8 mouse cellular contexts compared by ENCODE assay signal in genomic region chr17:47009546-47009897, GRCm38 (mm10). TPM values are rescaled to one million over a fixed set of nuclear protein-coding genes. Genes with fewer than 3 reads are reported as not detected.
DNase-seq lines count a peak whose midpoint lies in the region; ATAC-seq and TF ChIP-seq lines count a peak whose summit lies in the region.

No protein-coding gene starts in this region.

- H3K4me3 ChIP-seq in kidney, embryonic 15.5 days (replicated peaks), result peak overlapping the region; percentile 59
- H3K4me3 ChIP-seq in ES-Bruce4 (ENCODE audit: low read depth, low read length), result peak overlapping the region; percentile 95
- peak overlapping the region; percentile 98 for H3K4me3 ChIP-seq in intestine, postnatal 0 days (ENCODE audit: low read depth, low read length)
- peak overlapping the region; percentile 96 for H3K4me3 ChIP-seq in midbrain, embryonic 16.5 days (ENCODE audit: low read depth, low read length)

- TF ChIP-seq CTCF in ES-Bruce4 (IDR thresholded peaks at IDR 0.05; ENCODE audit: low read depth, low read length), result no peak
- no peak for TF ChIP-seq CTCF in intestine, postnatal 0 days (IDR thresholded peaks at IDR 0.05; ENCODE audit: low read depth)

- H3K27ac ChIP-seq in kidney, embryonic 15.5 days, result peak overlapping the region; percentile 92
- H3K27ac ChIP-seq in ES-Bruce4 (ENCODE audit: insufficient read depth, low read length), result no peak overlapping the region
- H3K27ac ChIP-seq in intestine, postnatal 0 days (ENCODE audit: low read depth, low read length), result peak overlapping the region; percentile 97
- peak overlapping the region; percentile 91 for H3K27ac ChIP-seq in midbrain, embryonic 16.5 days (ENCODE audit: low read length)

- TF ChIP-seq POLR2A in ES-Bruce4 (IDR thresholded peaks at IDR 0.05; ENCODE audit: insufficient read depth, low read length), result no peak

- no peak for DNase-seq in kidney, adult 8-10 months
- DNase-seq in embryo, embryonic 11 days, result no peak
- DNase-seq in embryo, embryonic 10.5 days (ENCODE audit: low spot score), result no peak

- no peaks in the 10 kb centered on the region for H3K9me3 ChIP-seq in kidney, embryonic 15.5 days (replicated peaks)
- H3K9me3 ChIP-seq in ES-Bruce4 (replicated peaks; ENCODE audit: control insufficient read depth, insufficient read depth, low read length, poor library complexity, severe bottlenecking), result no peaks in the 10 kb centered on the region
- no peaks in the 10 kb centered on the region for H3K9me3 ChIP-seq in intestine, postnatal 0 days (ENCODE audit: control insufficient read depth)
- H3K9me3 ChIP-seq in midbrain, embryonic 16.5 days (replicated peaks; ENCODE audit: control insufficient read depth, low read length, poor library complexity, severe bottlenecking), result no peaks in the 10 kb centered on the region

- H3K4me1 ChIP-seq in kidney, embryonic 15.5 days, result peaks cover 34% of the 10 kb centered on the region
- H3K4me1 ChIP-seq in ES-Bruce4 (ENCODE audit: control insufficient read depth, insufficient read depth, low read length), result no peaks in the 10 kb centered on the region
- H3K4me1 ChIP-seq in intestine, postnatal 0 days (replicated peaks; ENCODE audit: control insufficient read depth, insufficient read depth, low read length), result 0 out of 2 replicates have a peak, but pooled peaks cover 2% of the 10 kb centered on the region
- peaks cover 20% of the 10 kb centered on the region for H3K4me1 ChIP-seq in midbrain, embryonic 16.5 days (ENCODE audit: control insufficient read depth, insufficient read depth, low read length)

- TF ChIP-seq EP300 in ES-Bruce4 (IDR thresholded peaks at IDR 0.05; ENCODE audit: insufficient read depth, low read depth, low read length), result no peak

- peak; percentile 1; the same call in 1 of the 2 replicates for ATAC-seq in kidney, embryonic 15.5 days (replicated peaks; ENCODE audit: low FRiP score)
- peak; percentile 20; the same call in 1 of the 2 replicates for ATAC-seq in erythroblast, adult 5-6 weeks (replicated peaks; ENCODE audit: low FRiP score, poor library complexity, severe bottlenecking)
- ATAC-seq in intestine, postnatal 0 days, result no peak
- no peak; the same call in 1 of the 2 replicates for ATAC-seq in midbrain, embryonic 16.5 days

- under 1% methylated on average over 13 of the region's 13 CpGs for WGBS in kidney, embryonic 15.5 days
- WGBS in intestine, postnatal 0 days, result under 1% methylated on average over 13 of the region's 13 CpGs
- under 1% methylated on average over 13 of the region's 13 CpGs for WGBS in midbrain, embryonic 16.5 days

- H3K27me3 ChIP-seq in kidney, embryonic 15.5 days, result no peaks in the 10 kb centered on the region
- no peaks in the 10 kb centered on the region for H3K27me3 ChIP-seq in ES-Bruce4 (ENCODE audit: control insufficient read depth, insufficient read depth, low read length, poor library complexity, severe bottlenecking)
- no peaks in the 10 kb centered on the region for H3K27me3 ChIP-seq in intestine, postnatal 0 days (replicated peaks; ENCODE audit: control insufficient read depth, insufficient read depth, low read length)
- H3K27me3 ChIP-seq in midbrain, embryonic 16.5 days (ENCODE audit: control insufficient read depth, insufficient read depth, low read depth, low read length), result no peaks in the 10 kb centered on the region

- H3K9ac ChIP-seq in kidney, embryonic 15.5 days, result peak overlapping the region; percentile 69
- peak overlapping the region; percentile 80 for H3K9ac ChIP-seq in ES-Bruce4 (ENCODE audit: low read depth, poor library complexity, severe bottlenecking)
- H3K9ac ChIP-seq in intestine, postnatal 0 days (ENCODE audit: low read depth, low read length), result peak overlapping the region; percentile 86
- H3K9ac ChIP-seq in midbrain, embryonic 16.5 days (ENCODE audit: low read depth, low read length), result peak overlapping the region; percentile 93

- H3K36me3 ChIP-seq in kidney, embryonic 15.5 days, result peaks cover 4% of the 10 kb centered on the region; the same call in 1 of the 2 replicates
- H3K36me3 ChIP-seq in ES-Bruce4 (ENCODE audit: control insufficient read depth, insufficient read depth, low read length, poor library complexity, severe bottlenecking), result no peaks in the 10 kb centered on the region
- no peaks in the 10 kb centered on the region for H3K36me3 ChIP-seq in intestine, postnatal 0 days (ENCODE audit: control insufficient read depth, insufficient read depth)
- H3K36me3 ChIP-seq in midbrain, embryonic 16.5 days (ENCODE audit: control insufficient read depth, insufficient read depth, low read length), result no peaks in the 10 kb centered on the region

- H3K4me2 ChIP-seq in kidney, embryonic 15.5 days, result peak overlapping the region; percentile 76
- H3K4me2 ChIP-seq in intestine, postnatal 0 days (replicated peaks; ENCODE audit: low read depth), result peak overlapping the region; percentile 82
- peak overlapping the region; percentile 95 for H3K4me2 ChIP-seq in midbrain, embryonic 16.5 days (ENCODE audit: low read length)

RNA-seq across cellular contexts. Expression of gene Ubr2, which starts 0.8 kb away (rescaled TPM):
- polyA plus RNA-seq in kidney, embryonic 15.5 days (2015; fragmentation: Nextera tagmentation; extraction: Ambion mirVana), result 18.9 and 21.7 TPM in 2 replicates
- polyA plus RNA-seq in ES-Bruce4 (2011; ENCODE audit: insufficient read depth, insufficient read length, low read depth, missing spikeins), result 39.3 and 42.5 TPM in 2 replicates
- total RNA-seq in erythroblast, adult 5-6 weeks (2015; ENCODE audit: low replicate concordance), result 51.5 and 58.7 TPM in 2 replicates
- 91.1 and 95.8 TPM in 2 replicates for total RNA-seq in erythroblast, adult 5-6 weeks (2017; ENCODE audit: low replicate concordance)
- polyA plus RNA-seq in intestine, postnatal 0 days (2015; fragmentation: Nextera tagmentation; extraction: Ambion mirVana), result 4.9 and 5.4 TPM in 2 replicates
- polyA plus RNA-seq in midbrain, embryonic 16.5 days (2015; fragmentation: Nextera tagmentation; extraction: Ambion mirVana), result 14.3 and 14.7 TPM in 2 replicates

Comparison
In these comparisons a context has a peak if more than half of its experiments do, and no peak if none do; other contexts are left out.
1. ATAC-seq: peak in kidney, embryonic 15.5 days (single experiment) and erythroblast, adult 5-6 weeks (single experiment); none in intestine, postnatal 0 days (single experiment) and midbrain, embryonic 16.5 days (single experiment).
2. Peak in every context shown above with its lines, with median percentiles within 50 percentile points of each other: H3K4me2 ChIP-seq, H3K4me3 ChIP-seq and H3K9ac ChIP-seq.